Mouse (Mus musculus) embryonic fibroblast, embryonic 13.5 days (primary cell): ENCODE results near the gene Slc8a3. TPM values are rescaled to one million over a fixed set of nuclear protein-coding genes. Genes with fewer than 3 reads are reported as not detected.

ENCODE experiments used
- H3K27ac ChIP-seq: 2 replicates; pipeline ENCODE4 v1.5.1; 2012; ENCODE audit warnings: low read length, control low read depth, inconsistent platforms; ENCODE audit not compliant: insufficient read depth
- H3K4me1 ChIP-seq: 2 replicates; pipeline ENCODE4 v1.6.1; 2011; ENCODE audit warnings: low read length; ENCODE audit not compliant: control insufficient read depth, insufficient read depth
- H3K4me3 ChIP-seq: 2 replicates; pipeline ENCODE4 v1.5.1; 2011; ENCODE audit warnings: mild to moderate bottlenecking, control low read depth, low read length; ENCODE audit not compliant: insufficient read depth
- CTCF ChIP-seq: IDR thresholded peaks from 2 replicates; pipeline ENCODE4 v1.5.1; 2011; ENCODE audit warnings: mild to moderate bottlenecking, control low read depth, low read length, moderate library complexity, borderline replicate concordance; ENCODE audit not compliant: insufficient read depth
- POLR2A ChIP-seq: IDR thresholded peaks from 2 replicates; pipeline ENCODE4 v1.6.1; 2011; ENCODE audit warnings: low read depth, mild to moderate bottlenecking, control low read depth, low read length, moderate library complexity
- polyA plus RNA-seq: library from polyadenylated mRNA; stranded (reverse); fragments of >200 nt; gene quantifications from 2 replicates; pipeline ENCODE4 v1.2.4, GENCODE M21; 2011; ENCODE audit warnings: low read depth; ENCODE audit not compliant: missing spikeins, insufficient read length

Gene Slc8a3
- polyA plus RNA-seq, 1 experiment = 0.23 TPM

- Histone ChIP-seq H3K27ac (no peak overlapping the region), H3K4me1 (no peaks in the 10 kb centered on the region), H3K4me3 (no peak overlapping the region)
- TF ChIP-seq POLR2A (no peak), CTCF (no peak)
Observed at GRCm38 (mm10) chr12:81303626-81304025, 29.4 kb downstream of the Slc8a3 start.

- no peak for TF ChIP-seq POLR2A
- TF ChIP-seq CTCF = no peak
- no peak overlapping the region for H3K4me3 ChIP-seq
- no peak overlapping the region for H3K27ac ChIP-seq
- no peaks in the 10 kb centered on the region for H3K4me1 ChIP-seq
Observed at GRCm38 (mm10) chr12:81294613-81295012, 38.4 kb downstream of the Slc8a3 start.

- no peaks in the 10 kb centered on the region for H3K4me1 ChIP-seq
- no peak overlapping the region for H3K4me3 ChIP-seq
- TF ChIP-seq CTCF = no peak
- no peak for TF ChIP-seq POLR2A
- H3K27ac ChIP-seq = no peak overlapping the region
Observed at GRCm38 (mm10) chr12:81278031-81278430, 54.9 kb downstream of the Slc8a3 start.

GRCm38 (mm10) chr12:81274616-81275015, 58.4 kb downstream of the Slc8a3 start:
- H3K4me3 ChIP-seq = no peak overlapping the region
- no peaks in the 10 kb centered on the region for H3K4me1 ChIP-seq
- TF ChIP-seq POLR2A (no peak), CTCF (no peak)
- no peak overlapping the region for H3K27ac ChIP-seq

GRCm38 (mm10) chr12:81273333-81273732, 59.6 kb downstream of the Slc8a3 start:
- no peaks in the 10 kb centered on the region for H3K4me1 ChIP-seq
- no peak overlapping the region for H3K4me3 ChIP-seq
- no peak overlapping the region for H3K27ac ChIP-seq
- TF ChIP-seq CTCF (no peak), POLR2A (no peak)

GRCm38 (mm10) chr12:81269246-81269645, 63.7 kb downstream of the Slc8a3 start:
- TF ChIP-seq CTCF (no peak), POLR2A (no peak)
- Histone ChIP-seq H3K27ac (no peak overlapping the region), H3K4me1 (no peaks in the 10 kb centered on the region), H3K4me3 (no peak overlapping the region)

- H3K27ac ChIP-seq = no peak overlapping the region
- no peak overlapping the region for H3K4me3 ChIP-seq
- H3K4me1 ChIP-seq = no peaks in the 10 kb centered on the region
- TF ChIP-seq POLR2A = no peak
- TF ChIP-seq CTCF = no peak
Observed at GRCm38 (mm10) chr12:81262821-81263220, 70.2 kb downstream of the Slc8a3 start.

- H3K4me3 ChIP-seq = no peak overlapping the region
- no peaks in the 10 kb centered on the region for H3K4me1 ChIP-seq
- TF ChIP-seq POLR2A (no peak), CTCF (no peak)
- no peak overlapping the region for H3K27ac ChIP-seq
Observed at GRCm38 (mm10) chr12:81258215-81258614, 74.8 kb downstream of the Slc8a3 start.

GRCm38 (mm10) chr12:81245411-81245810, 87.6 kb downstream of the Slc8a3 start:
- Histone ChIP-seq H3K4me1 (no peaks in the 10 kb centered on the region), H3K27ac (no peak overlapping the region), H3K4me3 (no peak overlapping the region)
- TF ChIP-seq CTCF (no peak), POLR2A (no peak)

- Histone ChIP-seq H3K4me1 (no peaks in the 10 kb centered on the region), H3K27ac (no peak overlapping the region), H3K4me3 (no peak overlapping the region)
- TF ChIP-seq POLR2A = no peak
- TF ChIP-seq CTCF = no peak
Observed at GRCm38 (mm10) chr12:81244954-81245353, 88.0 kb downstream of the Slc8a3 start.

- Histone ChIP-seq H3K4me3 (no peak overlapping the region), H3K27ac (no peak overlapping the region), H3K4me1 (no peaks in the 10 kb centered on the region)
- TF ChIP-seq POLR2A = no peak
- TF ChIP-seq CTCF = no peak
Observed at GRCm38 (mm10) chr12:81244492-81244891, 88.5 kb downstream of the Slc8a3 start.
